Mouse (Mus musculus) olfactory bulb, adult 2 months (tissue): Measurements from ENCODE around the gene Efna5. TPM values are rescaled to one million over a fixed set of nuclear protein-coding genes. Genes with fewer than 3 reads are reported as not detected.

Source experiments
- H3K27ac ChIP-seq: fragments of 200-500 bp; 2 replicates; pipeline ENCODE4 v1.5.1; 2012; ENCODE audit warnings: low read depth, low read length; ENCODE audit not compliant: insufficient read depth
- H3K4me1 ChIP-seq: fragments of 200-500 bp; 2 replicates; pipeline ENCODE4 v1.6.1; 2012; ENCODE audit warnings: low read length; ENCODE audit not compliant: control insufficient read depth, insufficient read depth
- H3K4me3 ChIP-seq: fragments of 200-500 bp; 2 replicates; pipeline ENCODE4 v1.5.1; 2012; ENCODE audit warnings: mild to moderate bottlenecking, low read depth, low read length, moderate library complexity; ENCODE audit not compliant: insufficient read depth
- CTCF ChIP-seq: fragments of 200-500 bp; IDR thresholded peaks from 2 replicates; pipeline ENCODE4 v1.5.1; 2012; ENCODE audit warnings: low read depth, mild to moderate bottlenecking, low read length, moderate library complexity; ENCODE audit not compliant: insufficient read depth
- POLR2A ChIP-seq: fragments of 200-500 bp; IDR thresholded peaks from 2 replicates; pipeline ENCODE4 v1.6.1; 2012; ENCODE audit warnings: mild to moderate bottlenecking, low read depth, low read length, moderate library complexity; ENCODE audit not compliant: insufficient read depth
- WGBS: fragments of 180-500 bp; shearing (Covaris S2); methylation state at CpG from one replicate; pipeline ENCODE4 v1.1.7; 2018; 5-methylcytosine and 5-hydroxymethylcytosine counted together
- polyA plus RNA-seq: library from polyadenylated mRNA; stranded (reverse); fragments of >200 nt; gene quantifications from 2 replicates; pipeline ENCODE4 v1.2.4, GENCODE M21; 2012; ENCODE audit warnings: low replicate concordance; ENCODE audit not compliant: missing spikeins, insufficient read depth, insufficient read length

Gene Efna5
- polyA plus RNA-seq, 1 experiment, result not detected

DNA sequence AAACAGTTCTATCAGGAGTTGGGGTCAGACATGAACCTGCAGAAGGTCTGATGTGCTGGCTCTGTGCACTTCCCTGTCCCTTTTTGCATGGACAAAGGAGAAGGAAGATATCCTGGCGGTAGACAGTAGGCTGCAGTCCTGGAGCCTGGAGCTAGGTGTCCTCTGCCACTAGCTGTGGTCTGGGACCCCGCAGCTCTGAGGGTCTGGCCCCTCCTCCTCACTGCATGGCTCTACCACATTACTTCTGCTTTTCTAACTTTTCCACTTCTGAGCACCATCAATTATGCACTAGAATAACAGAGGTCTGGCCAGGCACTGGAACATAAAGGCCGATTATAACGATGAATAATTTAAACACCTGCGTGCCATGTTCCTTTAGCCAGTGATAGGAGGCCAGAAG is 36.8 kb downstream of the Efna5 start:
- TF ChIP-seq CTCF (no peak), POLR2A (no peak)
- no peak overlapping the region for H3K27ac ChIP-seq
- 49% methylated on average over 5 of the region's 5 CpGs for WGBS
- no peaks in the 10 kb centered on the region for H3K4me1 ChIP-seq
- H3K4me3 ChIP-seq, result no peak overlapping the region

DNA sequence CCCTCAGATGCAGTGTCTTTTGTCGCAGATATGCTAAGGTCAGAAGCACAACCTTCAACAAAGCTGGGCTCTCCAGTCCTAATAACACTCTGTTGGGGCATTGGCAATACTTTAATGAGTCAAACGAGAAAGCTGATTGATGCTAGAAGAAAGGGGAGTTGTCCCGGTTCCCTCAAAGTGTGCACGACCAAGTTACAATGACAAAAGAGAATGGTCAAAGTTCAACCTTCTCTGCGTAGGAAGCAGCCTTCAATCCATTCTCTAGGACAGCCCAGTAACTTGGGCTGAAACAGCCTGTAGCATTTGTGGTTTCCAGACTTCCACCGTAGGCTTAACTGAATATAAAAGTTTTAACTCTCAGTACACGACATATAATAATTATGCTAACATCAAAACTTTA is 43.8 kb downstream of the Efna5 start:
- no peaks in the 10 kb centered on the region for H3K4me1 ChIP-seq
- H3K4me3 ChIP-seq, result no peak overlapping the region
- WGBS, result 65% methylated on average over 7 of the region's 7 CpGs
- H3K27ac ChIP-seq, result no peak overlapping the region
- TF ChIP-seq CTCF, result no peak
- no peak for TF ChIP-seq POLR2A

DNA sequence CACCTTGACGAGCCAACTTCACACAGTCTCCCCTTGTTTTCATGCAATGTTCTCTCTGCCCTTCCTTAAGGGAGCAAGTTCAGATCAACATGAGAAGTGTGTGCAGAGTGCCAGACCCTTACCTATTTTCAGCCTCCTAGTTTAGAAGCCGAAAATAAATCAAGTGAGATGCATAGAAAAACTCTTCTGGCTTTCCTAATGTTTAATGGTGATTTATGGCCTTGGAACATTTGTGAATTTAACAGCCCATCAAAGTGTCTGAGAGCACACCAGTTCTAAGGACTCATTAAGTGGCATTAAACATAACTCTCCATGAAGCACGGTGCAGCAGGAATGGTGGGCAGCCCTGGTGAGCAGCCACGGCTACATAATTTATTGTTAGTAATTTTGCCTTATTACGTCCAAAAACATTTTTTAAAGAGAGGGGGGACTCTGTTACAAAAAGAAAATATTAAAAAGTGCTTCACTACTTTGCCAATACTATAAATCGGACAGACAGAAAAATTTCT is 44.5 kb downstream of the Efna5 start:
- WGBS, result 93% methylated on average over 6 of the region's 6 CpGs
- no peak overlapping the region for H3K4me3 ChIP-seq
- H3K27ac ChIP-seq, result no peak overlapping the region
- H3K4me1 ChIP-seq, result no peaks in the 10 kb centered on the region
- no peak for TF ChIP-seq POLR2A
- no peak for TF ChIP-seq CTCF

DNA sequence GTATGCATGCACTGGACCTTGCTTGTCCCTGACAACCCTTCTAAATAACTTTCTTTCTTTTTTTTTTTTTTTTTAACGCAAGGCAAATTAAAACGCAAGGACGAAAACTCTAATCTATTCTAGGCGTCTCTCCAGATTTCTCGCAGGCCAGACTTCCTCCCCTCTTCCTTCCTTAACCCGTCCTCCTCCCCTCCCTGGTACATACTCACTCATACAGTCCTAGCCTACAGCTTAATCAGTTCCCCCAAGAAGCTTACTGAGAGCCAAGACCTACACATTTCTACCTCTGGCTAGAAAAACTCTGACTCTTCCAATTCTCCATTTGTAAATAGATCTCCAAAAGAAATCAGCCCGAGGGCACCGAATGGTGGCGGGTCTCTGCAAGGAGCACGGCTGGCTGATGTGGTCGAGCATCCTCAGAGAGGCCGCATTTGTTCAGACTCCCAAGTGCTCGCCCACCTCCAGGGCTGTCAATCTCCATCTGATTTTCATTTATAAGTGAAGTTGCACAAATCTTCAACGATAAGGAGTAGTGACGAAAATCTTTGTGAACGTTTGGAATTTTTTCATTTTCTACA is 48.5 kb downstream of the Efna5 start:
- 58% methylated on average over 16 of the region's 16 CpGs for WGBS

DNA sequence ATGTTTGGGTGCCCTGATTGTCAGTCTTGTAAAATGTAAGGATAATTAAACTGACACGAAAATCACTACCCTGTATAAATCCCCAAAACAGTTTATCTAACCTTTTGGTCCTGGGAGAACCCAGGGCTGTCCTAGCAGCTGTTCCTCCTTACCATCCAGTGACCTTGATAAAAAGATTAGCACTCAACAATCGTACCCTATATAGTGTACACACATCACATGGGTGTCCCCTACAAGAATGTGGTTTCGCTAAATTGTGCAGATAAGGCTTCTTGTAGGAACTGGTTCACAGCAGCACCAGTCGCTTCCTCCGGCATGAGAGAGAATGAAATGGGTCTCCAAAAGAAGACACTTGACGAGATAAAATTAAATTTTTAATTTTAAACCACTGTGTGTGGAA is 53.6 kb downstream of the Efna5 start:
- TF ChIP-seq CTCF (no peak), POLR2A (no peak)
- Histone ChIP-seq H3K4me1 (no peaks in the 10 kb centered on the region), H3K4me3 (no peak overlapping the region), H3K27ac (no peak overlapping the region)
- 89% methylated on average over 6 of the region's 6 CpGs for WGBS

More for the DNA sequence above, 48.5 kb downstream of the Efna5 start:
- no peak overlapping the region for H3K27ac ChIP-seq
- H3K4me3 ChIP-seq, result no peak overlapping the region
- no peaks in the 10 kb centered on the region for H3K4me1 ChIP-seq
- TF ChIP-seq CTCF (no peak), POLR2A (no peak)

DNA sequence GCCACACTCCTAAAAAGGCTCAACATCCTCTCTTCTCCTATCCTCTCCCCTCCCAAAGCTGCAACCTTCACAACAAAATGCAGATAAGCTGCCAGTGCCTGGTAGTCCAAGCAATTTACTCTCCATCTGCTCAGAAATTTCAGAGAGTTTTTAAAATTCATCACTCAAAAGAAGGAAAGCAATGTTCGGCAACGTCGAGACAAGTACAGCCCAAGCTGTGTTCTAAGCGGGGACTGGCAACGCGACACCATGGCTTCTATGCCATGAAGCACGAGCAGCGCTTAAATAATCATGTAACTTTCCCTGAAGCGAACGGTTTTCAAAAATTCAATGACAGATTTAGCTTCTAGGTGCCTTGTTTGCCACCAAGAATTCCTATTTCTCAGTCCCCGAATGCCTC is 59.9 kb downstream of the Efna5 start:
- Histone ChIP-seq H3K27ac (no peak overlapping the region), H3K4me3 (no peak overlapping the region), H3K4me1 (peaks cover 4% of the 10 kb centered on the region; the same call in 1 of the 2 replicates)
- TF ChIP-seq CTCF (no peak), POLR2A (no peak)
- WGBS, result 94% methylated on average over 11 of the region's 11 CpGs

DNA sequence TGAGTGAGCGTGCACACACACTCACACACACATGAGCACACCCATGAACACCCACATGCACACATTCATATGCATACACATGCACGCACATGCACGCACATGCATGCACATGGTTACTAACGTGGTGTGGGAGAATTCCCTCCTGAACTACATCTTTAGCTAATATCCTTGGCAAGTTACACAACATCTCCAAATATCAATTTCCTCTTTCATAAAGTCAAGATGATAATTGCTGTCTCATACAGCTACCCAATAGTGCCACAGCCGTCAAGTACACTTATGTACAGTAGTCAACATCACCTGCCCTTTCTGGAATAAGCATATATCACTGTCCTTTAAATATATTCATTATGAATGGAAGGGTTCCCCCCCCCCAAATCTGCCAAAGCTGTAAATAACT is 61.2 kb downstream of the Efna5 start:
- H3K27ac ChIP-seq, result no peak overlapping the region
- H3K4me1 ChIP-seq, result peaks cover 4% of the 10 kb centered on the region; the same call in 1 of the 2 replicates
- no peak overlapping the region for H3K4me3 ChIP-seq
- TF ChIP-seq POLR2A (no peak), CTCF (no peak)
- WGBS, result 97% methylated on average over 5 of the region's 5 CpGs

DNA sequence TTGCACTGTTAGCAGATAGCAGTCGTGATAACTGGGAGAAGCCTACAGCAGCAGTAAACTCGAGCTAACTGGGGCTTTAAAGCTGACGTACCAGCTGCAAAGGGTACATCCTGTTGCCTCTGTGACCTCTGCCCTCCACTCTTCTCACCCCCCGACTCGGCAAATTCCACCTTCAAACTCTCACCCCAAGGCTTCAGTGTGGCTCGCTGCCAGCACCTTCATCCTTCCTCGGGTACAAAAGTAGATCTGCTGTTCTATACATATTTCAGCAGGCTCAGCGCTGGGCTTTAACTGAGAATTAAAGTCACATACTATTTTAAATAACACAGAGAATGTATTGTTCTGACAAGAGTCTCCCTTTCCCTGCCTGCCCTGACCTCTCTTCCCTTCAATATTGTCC is 62.3 kb downstream of the Efna5 start:
- TF ChIP-seq CTCF (no peak), POLR2A (no peak)
- Histone ChIP-seq H3K4me1 (peaks cover 4% of the 10 kb centered on the region; the same call in 1 of the 2 replicates), H3K4me3 (no peak overlapping the region), H3K27ac (no peak overlapping the region)
- 45% methylated on average over 8 of the region's 8 CpGs for WGBS

DNA sequence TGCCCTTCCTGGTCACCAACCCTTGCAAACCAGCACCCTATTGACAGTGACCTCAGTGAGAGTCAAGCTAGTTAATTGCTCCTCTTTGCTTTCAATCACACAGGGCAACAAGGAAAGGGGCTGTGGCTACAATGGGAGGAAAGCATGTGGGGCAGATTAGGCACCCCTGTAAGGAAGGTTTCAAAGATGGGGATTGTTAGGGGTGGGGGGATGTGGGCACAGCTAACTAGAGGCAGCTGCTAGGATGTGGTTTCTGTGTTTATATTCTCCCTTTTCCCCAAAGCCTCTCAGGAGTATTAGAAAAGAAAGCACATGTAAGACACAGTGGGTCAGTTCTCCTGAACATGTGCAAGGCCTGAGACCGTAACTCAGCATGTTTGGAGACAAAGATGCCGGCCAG is 62.8 kb downstream of the Efna5 start:
- Histone ChIP-seq H3K27ac (no peak overlapping the region), H3K4me3 (no peak overlapping the region), H3K4me1 (peaks cover 4% of the 10 kb centered on the region; the same call in 1 of the 2 replicates)
- TF ChIP-seq POLR2A, result no peak
- TF ChIP-seq CTCF, result no peak
- WGBS, result 86% methylated on average over 2 of the region's 2 CpGs
